Mouse (Mus musculus) lung, adult 2 months (tissue): ENCODE data around the gene Capn8.

Experiments used
- CTCF ChIP-seq: fragments of 200-500 bp; IDR thresholded peaks from 2 replicates; pipeline ENCODE4 v1.5.1; 2011; ENCODE audit warnings: mild to moderate bottlenecking, low read length, control low read depth; ENCODE audit not compliant: insufficient read depth
- POLR2A ChIP-seq: fragments of 200-500 bp; IDR thresholded peaks from 2 replicates; pipeline ENCODE4 v1.6.1; 2011; ENCODE audit warnings: low read depth, mild to moderate bottlenecking, control low read depth, low read length, borderline replicate concordance; ENCODE audit errors: extremely low read depth

DNA sequence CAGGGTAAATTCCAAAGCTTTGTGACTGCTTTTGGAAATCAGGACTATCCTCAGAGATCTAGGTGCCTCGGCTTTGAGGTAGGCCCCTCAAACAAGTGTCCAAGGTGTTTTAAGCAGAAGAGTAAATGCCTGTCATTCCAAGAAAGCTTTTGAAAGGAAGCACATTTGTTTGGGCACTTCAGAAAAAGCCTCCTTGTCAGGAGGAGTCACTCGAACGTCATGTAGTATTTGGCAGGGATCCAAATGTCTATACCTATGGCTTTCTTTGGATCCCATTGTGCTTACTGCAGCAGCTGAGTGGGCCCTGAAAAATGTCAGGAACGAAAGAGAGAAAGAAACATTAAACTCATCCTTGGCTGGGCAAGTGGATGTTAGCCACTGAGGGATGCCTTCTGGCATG, 27.6 kb downstream of the Capn8 start:
- TF ChIP-seq CTCF (no peak), POLR2A (no peak)
